Mouse (Mus musculus) CH12.LX (cell line): ENCODE measurements around the gene Runx3. TPM values are rescaled to one million over a fixed set of nuclear protein-coding genes. Genes with fewer than 3 reads are reported as not detected.

Experiments used
- DNase-seq: peaks from one replicate; pipeline ENCODE4 v3.0.0-alpha.2; 2013; ENCODE audit errors: extremely low read depth
- H3K27ac ChIP-seq: 2 replicates; pipeline ENCODE4 v1.5.1; 2012; ENCODE audit warnings: low read depth, mild to moderate bottlenecking, control low read depth, moderate library complexity; ENCODE audit not compliant: insufficient read depth
- H3K27me3 ChIP-seq: replicated peaks from 2 replicates; pipeline ENCODE3; 2012; ENCODE audit warnings: inconsistent platforms
- H3K36me3 ChIP-seq, 2 experiments: replicated peaks in 1 of 2; 2 replicates each; pipeline versions ENCODE3 to v1.6.1; 2012; ENCODE audit warnings: inconsistent platforms in 1 of 2, low read length in 1 of 2, mild to moderate bottlenecking in 1 of 2, mixed read lengths in 1 of 2, moderate library complexity in 1 of 2; ENCODE audit not compliant: control insufficient read depth in 1 of 2, insufficient read depth in 1 of 2
- H3K4me1 ChIP-seq, 2 experiments: 2 replicates each; pipeline ENCODE4 v1.6.1; 2012; ENCODE audit warnings: inconsistent platforms in 1 of 2, moderate library complexity in 1 of 2; ENCODE audit not compliant: insufficient read depth in 2 of 2, control insufficient read depth in 1 of 2
- H3K4me2 ChIP-seq: 2 replicates; pipeline ENCODE4 v1.6.1; 2012; ENCODE audit warnings: low read depth, mild to moderate bottlenecking, control low read depth; ENCODE audit not compliant: poor library complexity, insufficient read depth, severe bottlenecking
- H3K4me3 ChIP-seq, 3 experiments: fragments of 150-350 bp in 1 of 3; sonication (generic) in 1 of 3; replicated peaks in 1 of 3; 2 replicates each; pipeline versions ENCODE3 to v1.5.1; 2011 to 2012; ENCODE audit warnings: low read depth in 2 of 3, low read length in 2 of 3, mild to moderate bottlenecking in 2 of 3, moderate library complexity in 2 of 3, control low read depth in 1 of 3, improper control_type of control experiment in 1 of 3, inconsistent platforms in 1 of 3, mixed read lengths in 1 of 3; ENCODE audit not compliant: poor library complexity in 1 of 3
- H3K79me2 ChIP-seq: replicated peaks from 2 replicates; pipeline ENCODE4 v1.6.1; 2012; ENCODE audit warnings: mild to moderate bottlenecking, moderate library complexity; ENCODE audit not compliant: control insufficient read depth, poor library complexity, insufficient read depth, severe bottlenecking; ENCODE audit errors: extremely low read depth
- H3K9ac ChIP-seq: 2 replicates; pipeline ENCODE4 v1.6.1; 2012; ENCODE audit warnings: low read depth, mild to moderate bottlenecking, control low read depth, moderate library complexity; ENCODE audit not compliant: insufficient read depth
- H3K9me3 ChIP-seq: replicated peaks from 2 replicates; pipeline ENCODE3; 2012; ENCODE audit warnings: low read length, inconsistent platforms, mixed read lengths
- BHLHE40 ChIP-seq: IDR thresholded peaks from 2 replicates; pipeline ENCODE4 v1.6.1; 2011; ENCODE audit warnings: mild to moderate bottlenecking, low read depth, low read length, improper control_type of control experiment
- CHD2 ChIP-seq: IDR thresholded peaks from 2 replicates; pipeline ENCODE4 v1.6.1; 2011; ENCODE audit warnings: low read length, improper control_type of control experiment
- CTCF ChIP-seq, 2 experiments: IDR thresholded peaks in 1 of 2; conservative IDR thresholded peaks in 1 of 2; 2 replicates each; pipeline ENCODE4 v1.5.1; 2011 to 2012; ENCODE audit warnings: low read depth in 2 of 2, low read length in 2 of 2, improper control_type of control experiment in 1 of 2, inconsistent platforms in 1 of 2, mild to moderate bottlenecking in 1 of 2, moderate library complexity in 1 of 2
- E2F4 ChIP-seq: IDR thresholded peaks from 2 replicates; pipeline ENCODE4 v1.6.1; 2011; ENCODE audit warnings: low read depth, low read length, improper control_type of control experiment; ENCODE audit not compliant: insufficient replicate concordance
- ELF1 ChIP-seq: IDR thresholded peaks from 2 replicates; pipeline ENCODE4 v1.6.1; 2014; ENCODE audit warnings: low read depth, mild to moderate bottlenecking, inconsistent platforms, low read length, improper control_type of control experiment
- EP300 ChIP-seq: IDR thresholded peaks from 2 replicates; pipeline ENCODE4 v1.6.1; 2011; ENCODE audit warnings: low read length, improper control_type of control experiment
- ETS1 ChIP-seq: conservative IDR thresholded peaks from 2 replicates; pipeline ENCODE4 v1.6.1; 2012; ENCODE audit warnings: low read depth, mild to moderate bottlenecking, inconsistent platforms, low read length, improper control_type of control experiment, moderate library complexity
- HCFC1 ChIP-seq: IDR thresholded peaks from 2 replicates; pipeline ENCODE4 v1.6.1; 2012; ENCODE audit warnings: low read depth, mild to moderate bottlenecking, inconsistent platforms, low read length, improper control_type of control experiment
- IRF4 ChIP-seq: IDR thresholded peaks from 2 replicates; pipeline ENCODE4 v1.6.1; 2014; ENCODE audit warnings: low read depth, mild to moderate bottlenecking, inconsistent platforms, low read length, improper control_type of control experiment
- JUN ChIP-seq: IDR thresholded peaks from 2 replicates; pipeline ENCODE4 v1.6.1; 2011; ENCODE audit warnings: low read depth, mild to moderate bottlenecking, low read length, improper control_type of control experiment, moderate library complexity; ENCODE audit not compliant: insufficient read depth
- JUND ChIP-seq: conservative IDR thresholded peaks from 2 replicates; pipeline ENCODE4 v1.6.1; 2011; ENCODE audit warnings: low read depth, low read length, improper control_type of control experiment
- MAFK ChIP-seq: IDR thresholded peaks from 2 replicates; pipeline ENCODE4 v1.6.1; 2011; ENCODE audit warnings: low read length, improper control_type of control experiment; ENCODE audit not compliant: insufficient replicate concordance
- MAX ChIP-seq: IDR thresholded peaks from 2 replicates; pipeline ENCODE4 v1.6.1; 2011; ENCODE audit warnings: low read length, improper control_type of control experiment
- MAZ ChIP-seq: IDR thresholded peaks from 2 replicates; pipeline ENCODE4 v1.6.1; 2012; ENCODE audit warnings: low read depth, mild to moderate bottlenecking, inconsistent platforms, low read length, improper control_type of control experiment, moderate library complexity
- MXI1 ChIP-seq: IDR thresholded peaks from 2 replicates; pipeline ENCODE4 v1.6.1; 2011; ENCODE audit warnings: mild to moderate bottlenecking, low read depth, low read length, improper control_type of control experiment
- NELFE ChIP-seq: IDR thresholded peaks from 2 replicates; pipeline ENCODE4 v1.6.1; 2011; ENCODE audit warnings: low read depth, low read length, improper control_type of control experiment
- NRF1 ChIP-seq: IDR thresholded peaks from 2 replicates; pipeline ENCODE4 v1.6.1; 2014; ENCODE audit warnings: low read depth, mild to moderate bottlenecking, inconsistent platforms, low read length, improper control_type of control experiment, moderate library complexity
- POLR2A ChIP-seq: IDR thresholded peaks from 2 replicates; pipeline ENCODE4 v1.6.1; 2011; ENCODE audit warnings: low read depth, mild to moderate bottlenecking, improper control_type of control experiment, low read length
- POLR2AphosphoS2 ChIP-seq: IDR thresholded peaks from 2 replicates; pipeline ENCODE4 v1.6.1; 2011; ENCODE audit warnings: low read depth, low read length, improper control_type of control experiment
- RCOR1 ChIP-seq: conservative IDR thresholded peaks from 2 replicates; pipeline ENCODE4 v1.6.1; 2012; ENCODE audit warnings: low read depth, mild to moderate bottlenecking, inconsistent platforms, low read length, improper control_type of control experiment
- SMC3 ChIP-seq: IDR thresholded peaks from 2 replicates; pipeline ENCODE4 v1.6.1; 2011; ENCODE audit warnings: low read depth, low read length, improper control_type of control experiment
- UBTF ChIP-seq: IDR thresholded peaks from 2 replicates; pipeline ENCODE4 v1.6.1; 2012; ENCODE audit warnings: low read depth, mild to moderate bottlenecking, inconsistent platforms, low read length, improper control_type of control experiment, moderate library complexity
- USF1 ChIP-seq: IDR thresholded peaks from 2 replicates; pipeline ENCODE4 v1.6.1; 2014; ENCODE audit warnings: low read depth, mild to moderate bottlenecking, inconsistent platforms, low read length, improper control_type of control experiment
- USF2 ChIP-seq: conservative IDR thresholded peaks from 2 replicates; pipeline ENCODE4 v1.6.1; 2011; ENCODE audit warnings: low read depth, low read length, improper control_type of control experiment
- ZKSCAN1 ChIP-seq: IDR thresholded peaks from 2 replicates; pipeline ENCODE4 v1.6.1; 2012; ENCODE audit warnings: low read depth, inconsistent platforms, low read length, improper control_type of control experiment, borderline replicate concordance
- ZMIZ1 ChIP-seq: IDR thresholded peaks from 2 replicates; pipeline ENCODE4 v1.6.1; 2012; ENCODE audit warnings: low read depth, mild to moderate bottlenecking, inconsistent platforms, low read length, improper control_type of control experiment
- ZNF384 ChIP-seq: IDR thresholded peaks from 2 replicates; pipeline ENCODE4 v1.6.1; 2012; ENCODE audit warnings: low read depth, low read length, improper control_type of control experiment, inconsistent platforms
- dilution Hi-C: fragments of 300-500 bp; cut with MboI; formaldehyde crosslinking; loops from 2 replicates; pipeline ENCODE4 v1.14.3; 2020; ENCODE audit warnings: low sequenced_read_pairs; ENCODE audit not compliant: extremely low pct_unique_long_range_greater_than_20kb, extremely low pct_ligation_motif_present
- in situ Hi-C: fragments of 300-500 bp; cut with MboI; formaldehyde crosslinking; loops from 3 replicates; pipeline ENCODE4 v1.14.3; 2019; ENCODE audit warnings: low sequenced_read_pairs, low pct_ligation_motif_present, low pct_unique_long_range_greater_than_20kb, mixed read lengths
- polyA plus RNA-seq: library from polyadenylated mRNA; unstranded; fragments of >175 nt; gene quantifications from 2 replicates; pipeline ENCODE4 v1.2.1, GENCODE M21; 2012; ENCODE audit warnings: low read depth; ENCODE audit not compliant: insufficient read length
- total RNA-seq, 2 experiments: library from RNA; depleted of rRNA; stranded (reverse); fragments of 300-350 nt in 1 of 2; fragments of >200 nt in 1 of 2; gene quantifications; 2 replicates each; pipeline ENCODE4 v1.2.3; 2012 to 2014

Gene Runx3
- total and polyA plus RNA-seq, 3 experiments, result 5.0 to 61.1 (median 19.7) TPM

DNA sequence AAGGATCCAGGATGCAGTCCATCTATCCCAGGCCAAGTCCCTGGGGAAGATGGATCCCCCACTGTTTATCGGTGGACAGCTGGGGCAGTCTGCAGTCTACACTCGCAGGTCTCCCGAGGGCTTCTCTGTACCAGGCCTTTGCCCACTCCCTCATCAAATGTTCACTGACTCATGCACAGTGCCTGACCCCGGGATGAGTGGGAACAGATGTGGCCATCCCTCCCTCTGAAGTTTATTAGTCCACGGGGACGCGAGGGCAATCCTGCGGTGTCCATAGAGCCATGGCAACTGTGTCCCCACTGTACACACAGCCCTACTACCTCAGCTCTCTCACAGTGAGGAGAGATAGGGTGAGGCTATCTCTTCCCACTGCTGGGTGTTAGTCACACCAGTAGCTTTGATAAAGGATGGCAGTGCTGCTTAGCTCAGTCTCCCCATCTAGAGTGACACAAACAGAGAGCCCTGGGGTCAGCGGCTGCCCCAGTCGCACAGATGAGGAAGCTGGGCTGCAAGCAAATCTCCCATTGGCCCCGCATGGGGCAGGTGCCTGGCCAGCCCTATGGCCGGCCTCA lies 50.9 kb downstream of the Runx3 start:
- no peak for DNase-seq
- dilution Hi-C loops (no loop called here), in situ Hi-C loops (no loop called here)
- Histone ChIP-seq H3K79me2 (0 out of 2 replicates have a peak, but pooled peaks cover 1% of the 10 kb centered on the region), H3K36me3 (peaks cover 93 to 99% of the 10 kb centered on the region in 2 experiments), H3K4me3 (no peak overlapping the region), H3K9ac (no peak overlapping the region), H3K27ac (no peak overlapping the region), H3K27me3 (no peaks in the 10 kb centered on the region), H3K9me3 (no peaks in the 10 kb centered on the region), H3K4me2 (no peak overlapping the region)
- TF ChIP-seq SMC3 (no peak), NRF1 (no peak), CHD2 (no peak), MAZ (no peak), MXI1 (no peak), ZNF384 (no peak), POLR2A (no peak), NELFE (no peak), MAX (no peak), MAFK (no peak), POLR2AphosphoS2 (no peak), BHLHE40 (no peak), CTCF (conservative IDR thresholded peaks at IDR 0.05 in 1 of 2, IDR thresholded peaks at IDR 0.05 in 1 of 2; ENCODE audit: low read depth in 2 of 2, low read length in 2 of 2) (no peak), E2F4 (no peak), RCOR1 (no peak), ELF1 (no peak), ETS1 (no peak), JUN (no peak), USF1 (no peak)
- TF ChIP-seq, all 38 proteins: peak for 0
- peaks cover 0 to 22% of the 10 kb centered on the region in 2 experiments; a peak in 3 of 4 replicates for H3K4me1 ChIP-seq

DNA sequence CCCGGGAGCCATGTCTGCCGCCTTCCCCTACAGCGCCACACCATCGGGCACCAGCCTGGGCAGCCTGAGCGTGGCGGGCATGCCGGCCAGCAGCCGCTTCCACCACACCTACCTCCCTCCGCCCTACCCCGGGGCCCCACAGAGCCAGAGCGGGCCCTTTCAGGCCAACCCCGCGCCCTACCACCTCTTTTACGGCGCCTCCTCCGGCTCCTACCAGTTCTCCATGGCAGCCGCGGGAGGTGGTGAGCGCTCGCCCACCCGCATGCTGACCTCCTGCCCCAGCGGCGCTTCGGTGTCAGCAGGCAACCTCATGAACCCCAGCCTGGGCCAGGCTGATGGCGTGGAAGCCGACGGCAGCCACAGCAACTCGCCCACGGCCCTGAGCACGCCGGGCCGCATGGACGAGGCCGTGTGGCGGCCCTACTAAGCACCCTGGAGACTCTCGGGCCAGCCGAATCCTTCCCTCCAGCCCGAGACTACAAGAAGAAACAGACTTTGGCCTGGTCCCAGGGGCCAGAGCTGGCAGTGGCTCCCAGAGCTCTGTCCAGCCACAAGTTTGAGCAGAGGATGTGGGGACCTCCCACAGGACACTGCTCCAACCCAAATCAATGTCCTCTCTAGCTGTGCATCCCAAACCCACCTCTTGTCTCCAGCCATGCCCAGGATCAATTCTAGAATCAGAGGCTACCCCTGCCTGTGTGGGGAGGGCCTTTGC lies 55.1 kb downstream of the Runx3 start:
- Histone ChIP-seq H3K4me3 (no peak overlapping the region), H3K27ac (no peak overlapping the region; the same call in 1 of the 2 replicates), H3K9me3 (no peaks in the 10 kb centered on the region), H3K27me3 (no peaks in the 10 kb centered on the region), H3K4me2 (no peak overlapping the region), H3K4me1 (peaks cover 18 to 52% of the 10 kb centered on the region in 2 experiments), H3K79me2 (no peaks in the 10 kb centered on the region), H3K9ac (no peak overlapping the region), H3K36me3 (peaks cover 58 to 69% of the 10 kb centered on the region in 2 experiments)
- in situ Hi-C loops, result no loop called here
- dilution Hi-C loops, result no loop called here
- TF ChIP-seq NRF1, result no peak
- TF ChIP-seq ZMIZ1, result no peak
- TF ChIP-seq UBTF, result no peak
- no peak for TF ChIP-seq IRF4
- TF ChIP-seq CTCF (conservative IDR thresholded peaks at IDR 0.05 in 1 of 2, IDR thresholded peaks at IDR 0.05 in 1 of 2; ENCODE audit: low read depth in 2 of 2, low read length in 2 of 2), result no peak
- TF ChIP-seq HCFC1, result no peak
- TF ChIP-seq EP300, result no peak
- no peak for TF ChIP-seq ZKSCAN1
- TF ChIP-seq USF2, result no peak
- no peak for TF ChIP-seq JUND
- TF ChIP-seq JUN, result no peak
- no peak for TF ChIP-seq ETS1
- DNase-seq, result no peak
